ENCODE assay signal across 8 mouse cellular contexts in genomic region chr4:101263968-101264740, GRCm38 (mm10). TPM values are rescaled to one million over a fixed set of nuclear protein-coding genes. Genes with fewer than 3 reads are reported as not detected.
A peak's percentile ranks its signal among the peaks of the same experiment; 100 is the strongest.
DNase-seq lines count a peak whose midpoint lies in the region; ATAC-seq and TF ChIP-seq lines count a peak whose summit lies in the region.

No protein-coding gene starts in this region.

- no peak for TF ChIP-seq POLR2A in kidney, adult 2 months (IDR thresholded peaks at IDR 0.05; ENCODE audit: low read depth, low read length)

- no peaks in the 10 kb centered on the region for H3K36me3 ChIP-seq in kidney, adult 2 months (ENCODE audit: control insufficient read depth, insufficient read depth, low read length)
- H3K36me3 ChIP-seq in ES-E14 (ENCODE audit: control insufficient read depth, insufficient read depth, low read length, poor library complexity, severe bottlenecking): no peaks in the 10 kb centered on the region
- no peaks in the 10 kb centered on the region for H3K36me3 ChIP-seq in embryonic facial prominence, embryonic 10.5 days (replicated peaks)
- no peaks in the 10 kb centered on the region for H3K36me3 ChIP-seq in hindbrain, postnatal 0 days (ENCODE audit: insufficient read depth, low read length)

- no peaks in the 10 kb centered on the region for H3K27me3 ChIP-seq in kidney, adult 2 months (replicated peaks; ENCODE audit: control insufficient read depth, insufficient read depth, low read length)
- H3K27me3 ChIP-seq in embryonic facial prominence, embryonic 10.5 days (replicated peaks; ENCODE audit: low read depth, poor library complexity, severe bottlenecking): peaks cover 11% of the 10 kb centered on the region; the same call in 1 of the 2 replicates
- H3K27me3 ChIP-seq in hindbrain, postnatal 0 days (ENCODE audit: insufficient read depth, low read length): no peaks in the 10 kb centered on the region

- DNase-seq in kidney, adult 2 months: no peak
- DNase-seq in kidney, adult 8-10 months: no peak
- peak; percentile 17 for DNase-seq in ES-E14 (ENCODE audit: low read depth, low spot score)
- DNase-seq in embryonic facial prominence, embryonic 10.5 days (ENCODE audit: low spot score): no peak
- DNase-seq in hindbrain, postnatal 0 days (ENCODE audit: low spot score): peak; percentile 13
- peak; percentile 28 for DNase-seq in mesoderm, embryonic 11.5 days (ENCODE audit: low read depth, low spot score)
- DNase-seq in testis, postnatal 10 days (ENCODE audit: low spot score): peak; percentile 47
- DNase-seq in thymus, postnatal 4 days: no peak

- peak overlapping the region; percentile 95 for H3K4me3 ChIP-seq in kidney, adult 2 months (ENCODE audit: insufficient read depth, low read depth, low read length)
- H3K4me3 ChIP-seq in ES-E14 (ENCODE audit: insufficient read depth in 1 of 2, low read depth in 1 of 2, low read length in 2 of 2, poor library complexity in 1 of 2, severe bottlenecking in 1 of 2): peak overlapping the region; percentile 95 to 98
- H3K4me3 ChIP-seq in embryonic facial prominence, embryonic 10.5 days: peak overlapping the region; percentile 91
- peak overlapping the region; percentile 95 for H3K4me3 ChIP-seq in hindbrain, postnatal 0 days (ENCODE audit: low read length)

- TF ChIP-seq CTCF in kidney, adult 2 months (conservative IDR thresholded peaks at IDR 0.05; ENCODE audit: insufficient read depth, insufficient read length, low read depth, low read length): no peak
- no peak for TF ChIP-seq CTCF in hindbrain, postnatal 0 days (IDR thresholded peaks at IDR 0.05; ENCODE audit: low read depth)

- H3K4me2 ChIP-seq in hindbrain, postnatal 0 days (ENCODE audit: low read depth, low read length): peak overlapping the region; percentile 81

- in situ Hi-C loops in ES-E14 (cut with MboI; ENCODE audit: low sequenced_read_pairs in 2 of 2, unreplicated experiment in 2 of 2): no loop called here

- peak overlapping the region; percentile 89 for H3K9ac ChIP-seq in ES-E14 (ENCODE audit: insufficient read depth, low read depth, low read length, poor library complexity, severe bottlenecking)
- H3K9ac ChIP-seq in hindbrain, postnatal 0 days (replicated peaks; ENCODE audit: low read length): peak overlapping the region; percentile 86

- peaks cover 21% of the 10 kb centered on the region; the same call in 1 of the 2 replicates for H3K4me1 ChIP-seq in kidney, adult 2 months (ENCODE audit: control insufficient read depth, insufficient read depth, low read length)
- no peaks in the 10 kb centered on the region for H3K4me1 ChIP-seq in ES-E14 (ENCODE audit: control insufficient read depth in 2 of 2, insufficient read depth in 2 of 2, low read length in 2 of 2, poor library complexity in 1 of 2)
- H3K4me1 ChIP-seq in embryonic facial prominence, embryonic 10.5 days: peaks cover 13% of the 10 kb centered on the region
- no peaks in the 10 kb centered on the region; the same call in 1 of the 2 replicates for H3K4me1 ChIP-seq in hindbrain, postnatal 0 days (ENCODE audit: insufficient read depth, low read length)

- 5% methylated on average over 26 of the region's 26 CpGs for WGBS in kidney, adult 2 months
- 7% methylated on average over 26 of the region's 26 CpGs for WGBS in embryonic facial prominence, embryonic 10.5 days
- 7% methylated on average over 26 of the region's 26 CpGs for WGBS in hindbrain, postnatal 0 days

- peak overlapping the region; percentile 97 for H3K27ac ChIP-seq in kidney, adult 2 months (ENCODE audit: insufficient read depth, low read depth, low read length)
- no peak overlapping the region for H3K27ac ChIP-seq in ES-E14 (ENCODE audit: insufficient read depth, low read depth, low read length, poor library complexity, severe bottlenecking)
- H3K27ac ChIP-seq in embryonic facial prominence, embryonic 10.5 days (replicated peaks): peak overlapping the region; percentile 90
- H3K27ac ChIP-seq in hindbrain, postnatal 0 days: peak overlapping the region; percentile 88

- H3K9me3 ChIP-seq in ES-E14 (ENCODE audit: control insufficient read depth, insufficient read depth, low read depth, low read length): no peaks in the 10 kb centered on the region
- H3K9me3 ChIP-seq in embryonic facial prominence, embryonic 10.5 days: no peaks in the 10 kb centered on the region
- H3K9me3 ChIP-seq in hindbrain, postnatal 0 days (ENCODE audit: low read length): no peaks in the 10 kb centered on the region

- ATAC-seq in hindbrain, postnatal 0 days: peak; percentile 41; the same call in 1 of the 2 replicates

TF ChIP-seq in ES-E14, 5 proteins besides CTCF, POLR2A, EP300 and RAD21:
- TF ChIP-seq CHD2 (IDR thresholded peaks at IDR 0.05; ENCODE audit: low read depth, low read length) (no peak), ZC3H11A (IDR thresholded peaks at IDR 0.05; ENCODE audit: borderline replicate concordance, low read depth, low read length) (no peak), HCFC1 (IDR thresholded peaks at IDR 0.05; ENCODE audit: borderline replicate concordance, insufficient read depth, low read length) (no peak), ZNF384 (IDR thresholded peaks at IDR 0.05; ENCODE audit: low read depth, low read length) (no peak), MAFK (IDR thresholded peaks at IDR 0.05; ENCODE audit: insufficient read depth, low read depth, low read length) (no peak)

RNA-seq across cellular contexts. Expression of gene Jak1, which starts 0.9 kb away (rescaled TPM):
- polyA plus RNA-seq in kidney, adult 2 months (2012; rRNA removed): 38.5 and 46.5 TPM in 2 replicates
- total RNA-seq in ES-E14 (2012; rRNA removed): 17.0 and 22.5 TPM in 2 replicates
- 47.6 and 49.0 TPM in 2 replicates for polyA plus RNA-seq in embryonic facial prominence, embryonic 10.5 days (2016; fragmentation: Nextera tagmentation; extraction: Ambion mirVana)
- 63.1 and 79.4 TPM in 2 replicates for total RNA-seq in hindbrain, postnatal 0 days (2014; rRNA removed)
- 106 and 112 TPM in 2 replicates for polyA plus RNA-seq in hindbrain, postnatal 0 days (2015; fragmentation: Nextera tagmentation; extraction: Ambion mirVana)

Comparison
In these comparisons a context has a peak if more than half of its experiments do, and no peak if none do; other contexts are left out.
1. DNase-seq: peak in ES-E14 (single experiment), hindbrain, postnatal 0 days (single experiment), mesoderm, embryonic 11.5 days (single experiment) and testis, postnatal 10 days (single experiment); none in kidney, adult 2 months (single experiment), kidney, adult 8-10 months (0 of 2), embryonic facial prominence, embryonic 10.5 days (single experiment) and thymus, postnatal 4 days (single experiment).
2. Peak in every context shown above with its lines, with median percentiles within 50 percentile points of each other: H3K4me3 ChIP-seq.